Comparison of ENCODE assay signal across 15 mouse cellular contexts in genomic region chr16:81204405-81205034, GRCm38 (mm10). TPM values are rescaled to one million over a fixed set of nuclear protein-coding genes. Genes with fewer than 3 reads are reported as not detected.
DNase-seq lines count a peak whose midpoint lies in the region; ATAC-seq lines count a peak whose summit lies in the region.
"Had no signal": no experiment of that assay in that cellular context is flagged by ENCODE, and none has a peak within 500 bp of the region (broad histone marks: within the 10 kb centered on the region; RNA-seq: fewer than 3 reads in every experiment).

No protein-coding gene starts in this region.

- intact Hi-C loops in gastrocnemius, postnatal 14 days (cut with DNase I; ENCODE audit: low total_unique reads): no loop called here

- peak overlapping the region; percentile 11; the same call in 1 of the 2 replicates for H3K4me2 ChIP-seq in midbrain, embryonic 12.5 days (replicated peaks)
- no peak overlapping the region for H3K4me2 ChIP-seq in midbrain, embryonic 11.5 days
- peak overlapping the region; percentile 39 for H3K4me2 ChIP-seq in forebrain, embryonic 16.5 days (ENCODE audit: low read length)
- H3K4me2 ChIP-seq in neural tube, embryonic 13.5 days: peak overlapping the region; percentile 71
- H3K4me2 ChIP-seq: embryonic facial prominence, embryonic 13.5 days; heart, embryonic 15.5 days; kidney, embryonic 15.5 days; liver, embryonic 12.5 days had no signal

- peaks cover 12% of the 10 kb centered on the region; the same call in 1 of the 2 replicates for H3K4me1 ChIP-seq in midbrain, embryonic 12.5 days
- no peaks in the 10 kb centered on the region for H3K4me1 ChIP-seq in midbrain, embryonic 11.5 days (ENCODE audit: control insufficient read depth, insufficient read depth, low read length)
- H3K4me1 ChIP-seq in forebrain, embryonic 16.5 days (replicated peaks; ENCODE audit: control insufficient read depth, insufficient read depth, low read length): peaks cover 16% of the 10 kb centered on the region
- H3K4me1 ChIP-seq in neural tube, embryonic 13.5 days (replicated peaks): peaks cover 16% of the 10 kb centered on the region

- H3K36me3 ChIP-seq in midbrain, embryonic 12.5 days: no peaks in the 10 kb centered on the region
- no peaks in the 10 kb centered on the region for H3K36me3 ChIP-seq in midbrain, embryonic 11.5 days (ENCODE audit: control insufficient read depth, insufficient read depth, low read length)
- no peaks in the 10 kb centered on the region for H3K36me3 ChIP-seq in forebrain, embryonic 16.5 days (ENCODE audit: control insufficient read depth, insufficient read depth)
- no peaks in the 10 kb centered on the region for H3K36me3 ChIP-seq in neural tube, embryonic 13.5 days
- H3K36me3 ChIP-seq: embryonic facial prominence, embryonic 13.5 days; heart, embryonic 15.5 days; kidney, embryonic 15.5 days; liver, embryonic 12.5 days had no signal

- ATAC-seq in midbrain, embryonic 12.5 days (ENCODE audit: low FRiP score, low read depth): no peak
- ATAC-seq in midbrain, embryonic 11.5 days (ENCODE audit: low FRiP score): no peak
- no peak for ATAC-seq in forebrain, embryonic 16.5 days
- ATAC-seq in neural tube, embryonic 13.5 days (ENCODE audit: low read depth): no peak
- ATAC-seq: liver, embryonic 12.5 days; lung, postnatal 0 days; Patski had no signal

- peak overlapping the region; percentile 35; the same call in 1 of the 2 replicates for H3K27ac ChIP-seq in midbrain, embryonic 12.5 days (replicated peaks)
- no peak overlapping the region for H3K27ac ChIP-seq in midbrain, embryonic 11.5 days (ENCODE audit: low read depth, low read length)
- no peak overlapping the region for H3K27ac ChIP-seq in forebrain, embryonic 16.5 days (ENCODE audit: low read length)
- H3K27ac ChIP-seq in neural tube, embryonic 13.5 days (replicated peaks): peak overlapping the region; percentile 23
- H3K27ac ChIP-seq: embryonic facial prominence, embryonic 13.5 days; heart, embryonic 15.5 days; kidney, embryonic 15.5 days; liver, embryonic 12.5 days had no signal

- H3K4me3 ChIP-seq in midbrain, embryonic 12.5 days: no peak overlapping the region
- no peak overlapping the region for H3K4me3 ChIP-seq in midbrain, embryonic 11.5 days (ENCODE audit: low read depth, low read length)
- no peak overlapping the region; the same call in 1 of the 2 replicates for H3K4me3 ChIP-seq in forebrain, embryonic 16.5 days (replicated peaks; ENCODE audit: low read length)
- peak overlapping the region; percentile 66 for H3K4me3 ChIP-seq in neural tube, embryonic 13.5 days
- H3K4me3 ChIP-seq: embryonic facial prominence, embryonic 13.5 days; heart, embryonic 15.5 days; kidney, embryonic 15.5 days; liver, embryonic 12.5 days; megakaryocyte, embryonic 14.5 days had no signal

- H3K9me3 ChIP-seq in midbrain, embryonic 12.5 days: no peaks in the 10 kb centered on the region
- H3K9me3 ChIP-seq in midbrain, embryonic 11.5 days (ENCODE audit: control insufficient read depth, low read length): no peaks in the 10 kb centered on the region
- no peaks in the 10 kb centered on the region for H3K9me3 ChIP-seq in forebrain, embryonic 16.5 days (ENCODE audit: control insufficient read depth, low read length)
- no peaks in the 10 kb centered on the region for H3K9me3 ChIP-seq in neural tube, embryonic 13.5 days
- H3K9me3 ChIP-seq: embryonic facial prominence, embryonic 13.5 days; heart, embryonic 15.5 days; kidney, embryonic 15.5 days; liver, embryonic 12.5 days; megakaryocyte, embryonic 14.5 days had no signal

- H3K9ac ChIP-seq in midbrain, embryonic 12.5 days (replicated peaks): no peak overlapping the region
- no peak overlapping the region for H3K9ac ChIP-seq in midbrain, embryonic 11.5 days (ENCODE audit: low read length)
- H3K9ac ChIP-seq in forebrain, embryonic 16.5 days (replicated peaks; ENCODE audit: low read depth, low read length): no peak overlapping the region
- peak overlapping the region; percentile 18 for H3K9ac ChIP-seq in neural tube, embryonic 13.5 days
- H3K9ac ChIP-seq: embryonic facial prominence, embryonic 13.5 days; heart, embryonic 15.5 days; kidney, embryonic 15.5 days; liver, embryonic 12.5 days had no signal

- 65% methylated on average over 12 of the region's 12 CpGs for WGBS in midbrain, embryonic 12.5 days
- 77% methylated on average over 12 of the region's 12 CpGs for WGBS in midbrain, embryonic 11.5 days
- WGBS in forebrain, embryonic 16.5 days: 41% methylated on average over 12 of the region's 12 CpGs
- WGBS in neural tube, embryonic 13.5 days: 57% methylated on average over 12 of the region's 12 CpGs

- no peaks in the 10 kb centered on the region for H3K27me3 ChIP-seq in midbrain, embryonic 12.5 days
- no peaks in the 10 kb centered on the region for H3K27me3 ChIP-seq in midbrain, embryonic 11.5 days (ENCODE audit: control insufficient read depth, insufficient read depth, low read length)
- no peaks in the 10 kb centered on the region for H3K27me3 ChIP-seq in forebrain, embryonic 16.5 days (replicated peaks; ENCODE audit: control insufficient read depth, insufficient read depth, low read length)
- H3K27me3 ChIP-seq in neural tube, embryonic 13.5 days: no peaks in the 10 kb centered on the region
- H3K27me3 ChIP-seq: heart, embryonic 15.5 days; kidney, embryonic 15.5 days had no signal

- peak; percentile 23 to 31 for DNase-seq in cerebellum, adult 18-20 months
- DNase-seq in cerebellum, postnatal 4 days (ENCODE audit: low spot score in 2 of 2): no peak
- no peak for DNase-seq in midbrain, embryonic 11.5 days (ENCODE audit: low spot score, missing footprints)
- no peak for DNase-seq in retina, postnatal 1 day
- DNase-seq in gastrocnemius, postnatal 14 days: no peak

RNA-seq across cellular contexts. Expression of gene Ncam2, which starts 4.0 kb away (rescaled TPM):
- 7.5 and 9.8 TPM in 2 replicates for polyA plus RNA-seq in midbrain, embryonic 12.5 days (2016; fragmentation: Nextera tagmentation; extraction: Ambion mirVana)
- polyA plus RNA-seq in midbrain, embryonic 11.5 days (2014; fragmentation: Nextera tagmentation; extraction: Ambion mirVana): 3.5 and 3.7 TPM in 2 replicates
- polyA plus RNA-seq in forebrain, embryonic 16.5 days (2015; fragmentation: Nextera tagmentation; extraction: Ambion mirVana): 8.3 and 12.3 TPM in 2 replicates
- polyA plus RNA-seq in neural tube, embryonic 13.5 days (2015; fragmentation: Nextera tagmentation; extraction: Ambion mirVana): 21.1 and 23.1 TPM in 2 replicates
- total RNA-seq in gastrocnemius, postnatal 14 days (2021): under 1 TPM; 0.22 to 0.25 TPM
- polyA plus RNA-seq: Patski had no signal

Comparison
In these comparisons a context has a peak if more than half of its experiments do, and no peak if none do; other contexts are left out.
1. DNase-seq: peak in cerebellum, adult 18-20 months (2 of 2); none in cerebellum, postnatal 4 days (0 of 2), midbrain, embryonic 11.5 days (single experiment), retina, postnatal 1 day (single experiment) and gastrocnemius, postnatal 14 days (single experiment).
2. H3K27ac ChIP-seq: peak in midbrain, embryonic 12.5 days (single experiment) and neural tube, embryonic 13.5 days (single experiment); none in midbrain, embryonic 11.5 days (single experiment) and forebrain, embryonic 16.5 days (single experiment).